Mouse (Mus musculus): ENCODE data around the gene Prss46.

DNA sequence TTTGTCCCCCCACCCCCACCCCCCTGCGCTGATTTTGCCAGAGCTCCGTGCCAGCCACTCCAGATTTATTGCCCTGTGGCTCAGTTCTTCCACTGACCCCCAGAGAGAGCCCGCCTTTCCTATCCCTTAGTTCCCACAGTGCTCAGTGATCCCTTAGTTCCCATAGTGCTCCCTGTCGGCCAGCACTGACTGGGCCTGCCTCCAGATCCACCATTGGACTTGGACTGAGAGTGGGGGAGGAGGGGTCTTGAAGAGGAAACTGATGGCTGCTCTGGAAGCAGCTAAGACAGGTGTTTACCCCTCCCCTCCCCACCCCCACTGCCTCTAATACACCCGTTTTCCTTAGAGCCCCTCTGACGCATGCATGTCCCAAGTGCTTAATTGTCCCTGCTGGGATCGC is 51.7 kb downstream of the Prss46 start:
- TF ChIP-seq POLR2A (IDR thresholded peaks at IDR 0.05; ENCODE audit: low read depth, low read length) (no peak), CTCF (IDR thresholded peaks at IDR 0.05; ENCODE audit: extremely low read depth, insufficient read length, insufficient replicate concordance, low read depth, low read length) (no peak)
